Mouse (Mus musculus) layer of hippocampus, adult 9-11 months (tissue): ENCODE data around the gene Scaf1.
A peak's percentile ranks its signal among the peaks of the same experiment; 100 is the strongest.

Experiments
- DNase-seq: peaks from one replicate; pipeline ENCODE4 v3.0.0; 2022

Scaf1 gene

GRCm38 (mm10) chr7:44983944-44984832 is 32.0 kb downstream of the Scaf1 start:
- no peak for DNase-seq

GRCm38 (mm10) chr7:44983085-44983484 is 33.1 kb downstream of the Scaf1 start:
- peak; percentile 74 for DNase-seq

GRCm38 (mm10) chr7:44981539-44981938 is 34.6 kb downstream of the Scaf1 start:
- DNase-seq = no peak

GRCm38 (mm10) chr7:44978300-44978699 is 37.9 kb downstream of the Scaf1 start:
- DNase-seq = no peak

GRCm38 (mm10) chr7:44975117-44975419 is 41.1 kb downstream of the Scaf1 start:
- no peak for DNase-seq

- DNase-seq = peak; percentile 88
Measured at GRCm38 (mm10) chr7:44974383-44975116, 41.6 kb downstream of the Scaf1 start, which contains the start of gene Cpt1c. TSS of gene Cpt1c (minus strand) at chr7:44974851.

GRCm38 (mm10) chr7:44973415-44974130 is 42.6 kb downstream of the Scaf1 start:
- no peak for DNase-seq

GRCm38 (mm10) chr7:44971142-44971541 is 45.0 kb downstream of the Scaf1 start:
- DNase-seq = no peak

GRCm38 (mm10) chr7:44970231-44970691 is 45.9 kb downstream of the Scaf1 start:
- peak; percentile 92 for DNase-seq

- DNase-seq = no peak
Measured at GRCm38 (mm10) chr7:44966638-44967037, 49.5 kb downstream of the Scaf1 start.

- DNase-seq = no peak
Measured at GRCm38 (mm10) chr7:44965975-44966374, 50.2 kb downstream of the Scaf1 start.

- DNase-seq = no peak
Measured at GRCm38 (mm10) chr7:44964990-44965389, 51.2 kb downstream of the Scaf1 start.

- DNase-seq = no peak
Measured at GRCm38 (mm10) chr7:44962831-44963230, 53.3 kb downstream of the Scaf1 start.

- no peak for DNase-seq
Measured at GRCm38 (mm10) chr7:44962337-44962736, 53.8 kb downstream of the Scaf1 start.

- no peak for DNase-seq
Measured at GRCm38 (mm10) chr7:44960512-44960910, 55.7 kb downstream of the Scaf1 start.

GRCm38 (mm10) chr7:44959874-44960511 is 56.2 kb downstream of the Scaf1 start:
- DNase-seq = no peak

- no peak for DNase-seq
Measured at GRCm38 (mm10) chr7:44959281-44959680, 56.9 kb downstream of the Scaf1 start.

GRCm38 (mm10) chr7:44958208-44958607 is 58.0 kb downstream of the Scaf1 start:
- no peak for DNase-seq

GRCm38 (mm10) chr7:44957183-44957835 is 58.9 kb downstream of the Scaf1 start:
- no peak for DNase-seq

- DNase-seq = no peak
Measured at GRCm38 (mm10) chr7:44956266-44956665, 59.9 kb downstream of the Scaf1 start.

GRCm38 (mm10) chr7:44955628-44956027 is 60.5 kb downstream of the Scaf1 start:
- no peak for DNase-seq
